Mouse (Mus musculus) right cerebral cortex, postnatal 4 days (tissue): ENCODE data around the gene Lactbl1.

Source experiments
- DNase-seq: peaks from one replicate; pipeline ENCODE4 v3.0.0-alpha.2; 2022

Lactbl1 gene

GRCm38 (mm10) chr4:136622388-136622787, at the start of gene Lactbl1:
Gene Lactbl1, plus strand, starts transcription at chr4:136622621.
- no peak for DNase-seq

- DNase-seq, result no peak
Measured at GRCm38 (mm10) chr4:136581885-136582284, 40.5 kb upstream of the Lactbl1 start.

GRCm38 (mm10) chr4:136587221-136587827, 35.1 kb upstream of the Lactbl1 start:
- DNase-seq, result no peak

- DNase-seq, result no peak
Measured at GRCm38 (mm10) chr4:136588003-136588402, 34.4 kb upstream of the Lactbl1 start.

GRCm38 (mm10) chr4:136592111-136592510, 30.3 kb upstream of the Lactbl1 start:
- no peak for DNase-seq

GRCm38 (mm10) chr4:136594006-136594405, 28.4 kb upstream of the Lactbl1 start:
- no peak for DNase-seq

GRCm38 (mm10) chr4:136595221-136595620, 27.2 kb upstream of the Lactbl1 start:
- no peak for DNase-seq

- DNase-seq, result no peak
Measured at GRCm38 (mm10) chr4:136598268-136598876, 24.0 kb upstream of the Lactbl1 start.

- DNase-seq, result no peak
Measured at GRCm38 (mm10) chr4:136599869-136600268, 22.6 kb upstream of the Lactbl1 start.

GRCm38 (mm10) chr4:136600536-136600935, 21.9 kb upstream of the Lactbl1 start:
- DNase-seq, result no peak

- peak; percentile 74 for DNase-seq
Measured at GRCm38 (mm10) chr4:136601476-136601875, 20.9 kb upstream of the Lactbl1 start.

GRCm38 (mm10) chr4:136602018-136602554, 20.3 kb upstream of the Lactbl1 start:
- DNase-seq, result peak; percentile 38

GRCm38 (mm10) chr4:136602568-136602967, 19.9 kb upstream of the Lactbl1 start, which contains the start of gene Kdm1a:
Gene Kdm1a, minus strand, starts transcription at chr4:136602723.
- DNase-seq, result peak; percentile 99

- DNase-seq, result no peak
Measured at GRCm38 (mm10) chr4:136605756-136606485, 16.5 kb upstream of the Lactbl1 start.

GRCm38 (mm10) chr4:136610387-136610856, 12.0 kb upstream of the Lactbl1 start, which contains the start of gene Tex46:
Gene Tex46, plus strand, starts transcription at chr4:136610437.
- DNase-seq, result no peak

- no peak for DNase-seq
Measured at GRCm38 (mm10) chr4:136613657-136614056, 8.8 kb upstream of the Lactbl1 start.

GRCm38 (mm10) chr4:136621336-136621735, 1.1 kb upstream of the Lactbl1 start:
- DNase-seq, result no peak

- no peak for DNase-seq
Measured at GRCm38 (mm10) chr4:136621956-136622355, 465 bp upstream of the Lactbl1 start.

GRCm38 (mm10) chr4:136626590-136626989, 4.2 kb downstream of the Lactbl1 start:
- DNase-seq, result no peak

GRCm38 (mm10) chr4:136631237-136631994, 9.0 kb downstream of the Lactbl1 start:
- peak; percentile 66 for DNase-seq

- DNase-seq, result no peak
Measured at GRCm38 (mm10) chr4:136635995-136636394, 13.6 kb downstream of the Lactbl1 start.

GRCm38 (mm10) chr4:136636511-136636910, 14.1 kb downstream of the Lactbl1 start:
- DNase-seq, result no peak
